Mouse (Mus musculus): ENCODE measurements around the gene Slc22a12.

DNA sequence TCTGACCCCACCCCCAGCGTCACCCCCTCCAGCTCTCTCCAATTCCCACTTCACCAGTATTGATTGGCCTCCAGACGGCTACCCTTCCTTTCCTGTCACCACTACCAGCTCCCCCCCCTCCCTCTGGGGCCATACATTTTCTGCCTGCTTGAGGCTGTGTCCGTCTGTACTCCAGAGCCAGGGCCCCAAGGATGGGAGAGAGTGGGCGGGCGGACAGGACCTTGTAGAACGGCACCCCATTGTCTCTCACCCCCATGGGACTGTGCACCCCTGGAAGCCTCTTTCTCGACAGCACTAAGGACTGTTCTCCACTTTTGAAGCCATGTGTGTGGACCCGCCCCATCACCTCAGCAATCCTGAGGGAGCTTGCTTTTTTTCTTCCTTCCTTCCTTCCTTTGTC lies 47.1 kb downstream of the Slc22a12 start:
- TF ChIP-seq CTCF (IDR thresholded peaks at IDR 0.05; ENCODE audit: control insufficient read depth, insufficient read depth, insufficient read length) (no peak), CEBPB (IDR thresholded peaks at IDR 0.05; ENCODE audit: low read depth) (no peak)

Data from C2C12 (cell line).